Mouse (Mus musculus): ENCODE measurements around the gene Wipf2. TPM values are rescaled to one million over a fixed set of nuclear protein-coding genes. Genes with fewer than 3 reads are reported as not detected.

The Wipf2 gene
- 2.9 and 3.2 TPM in 2 replicates for total RNA-seq (2012; rRNA removed)
- 1 to 10 TPM in 1 of 2 experiments, not detected in 1; 7.1 TPM for polyA plus RNA-seq (2012; ENCODE audit: insufficient read depth in 1 of 2, insufficient read length in 2 of 2, low read depth in 1 of 2, low replicate concordance in 2 of 2, missing spikeins in 1 of 2)

DNA sequence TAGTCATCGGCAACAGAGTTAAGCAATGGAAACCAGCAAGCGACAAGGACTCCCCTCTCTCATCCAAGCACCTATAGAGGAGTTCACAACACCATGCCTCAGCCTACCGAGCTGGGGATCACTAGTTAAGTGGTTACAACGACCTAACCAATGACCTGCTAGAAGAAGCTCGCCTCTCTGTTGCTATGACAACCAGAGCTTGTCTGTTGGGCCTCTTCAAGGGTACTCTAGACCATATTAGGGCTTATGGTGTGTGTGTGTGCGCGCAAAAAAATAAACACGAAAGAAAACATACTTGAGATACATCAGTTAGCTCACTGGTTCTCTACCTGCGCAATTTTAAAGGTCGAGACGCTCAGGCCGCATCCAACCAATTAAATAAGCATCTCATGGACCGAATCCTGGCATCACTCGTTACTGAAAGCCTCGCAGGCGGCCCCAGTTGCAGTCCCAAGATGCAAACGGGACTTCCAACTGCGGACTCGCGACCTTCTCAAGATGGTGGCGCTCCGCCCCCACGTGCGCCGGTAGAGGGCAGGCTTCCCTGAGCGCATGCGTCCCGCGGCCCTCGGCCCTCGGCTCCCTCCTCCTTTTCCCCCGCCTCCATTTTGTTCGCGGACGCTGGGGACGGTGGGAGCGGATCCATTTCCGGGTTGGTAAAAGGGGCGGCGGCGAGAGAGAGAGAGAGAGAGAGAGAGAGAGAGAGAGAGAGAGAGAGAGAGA lies at the start of gene Wipf2:
Wipf2 (plus strand) TSS at position 611 of the 723 bp plus-strand sequence.
- peak within 1 kb of the TSS; percentile 79 for H3K9ac ChIP-seq (ENCODE audit: control insufficient read depth, low read depth, low read length, poor library complexity, severe bottlenecking)
- H3K4me1 ChIP-seq (ENCODE audit: control insufficient read depth in 1 of 2, insufficient read depth in 2 of 2, low read length in 2 of 2): peaks cover 7 to 16% of the 10 kb centered on the region in 2 experiments
- peak; percentile 99 for DNase-seq (ENCODE audit: low read depth, low spot score)
- peak within 1 kb of the TSS; percentile 80 for H3K27ac ChIP-seq (ENCODE audit: control insufficient read depth, low read depth, low read length)
- H3K9me3 ChIP-seq (replicated peaks; ENCODE audit: insufficient read depth, low read length): no peaks in the 10 kb centered on the region
- no peaks in the 10 kb centered on the region for H3K27me3 ChIP-seq (ENCODE audit: control insufficient read depth in 1 of 2, insufficient read depth in 2 of 2, low read length in 2 of 2)
- H3K79me2 ChIP-seq (ENCODE audit: control insufficient read depth, insufficient read depth, low read length, poor library complexity): peaks cover 12% of the 10 kb centered on the region
- H3K4me3 ChIP-seq (ENCODE audit: control insufficient read depth in 1 of 2, insufficient read depth in 1 of 2, low read depth in 2 of 2, low read length in 2 of 2): peak within 1 kb of the TSS; percentile 92 to 95
- peaks cover 3 to 11% of the 10 kb centered on the region in 2 experiments for H3K36me3 ChIP-seq (ENCODE audit: control insufficient read depth in 1 of 2, insufficient read depth in 2 of 2, low read length in 2 of 2)
- TF ChIP-seq POLR2AphosphoS2 (IDR thresholded peaks at IDR 0.05; ENCODE audit: low read length) (peak; percentile 71), ZNF384 (IDR thresholded peaks at IDR 0.05; ENCODE audit: low read depth, low read length) (peak; percentile 45; the same call in 1 of the 2 replicates), ETS1 (IDR thresholded peaks at IDR 0.05; ENCODE audit: low read depth, low read length) (peak; percentile 75), MAX (IDR thresholded peaks at IDR 0.05; ENCODE audit: low read length) (peak; percentile 96), USF2 (IDR thresholded peaks at IDR 0.05; ENCODE audit: borderline replicate concordance in 1 of 2, insufficient read depth in 1 of 2, low read depth in 1 of 2, low read length in 2 of 2) (0 out of 4 replicates have a peak, but pooled peaks of 1 of the 2 experiments have one; percentile 29), ELF1 (IDR thresholded peaks at IDR 0.05; ENCODE audit: low read depth, low read length) (peak; percentile 99), E2F4 (IDR thresholded peaks at IDR 0.05; ENCODE audit: borderline replicate concordance, low read depth, low read length) (peak; percentile 57; the same call in 1 of the 2 replicates), CTCF (IDR thresholded peaks at IDR 0.05 in 2 of 3, conservative IDR thresholded peaks at IDR 0.05 in 1 of 3; ENCODE audit: control insufficient read depth in 1 of 3, insufficient read depth in 1 of 3, low read depth in 2 of 3, low read length in 3 of 3, poor library complexity in 1 of 3, severe bottlenecking in 1 of 3) (peak in 2 of 3 experiments; percentile 41 to 63; a peak in 4 of 6 replicates), SIN3A (IDR thresholded peaks at IDR 0.05; ENCODE audit: low read length) (peak; percentile 95), BHLHE40 (IDR thresholded peaks at IDR 0.05; ENCODE audit: borderline replicate concordance, low read depth, low read length) (peak; percentile 74), ZKSCAN1 (IDR thresholded peaks at IDR 0.05; ENCODE audit: low read depth, low read length) (no peak), TAL1 (IDR thresholded peaks at IDR 0.05; ENCODE audit: low read length) (no peak), MAFK (IDR thresholded peaks at IDR 0.05; ENCODE audit: borderline replicate concordance, low read depth, low read length) (no peak), USF1 (IDR thresholded peaks at IDR 0.05; ENCODE audit: low read depth, low read length) (peak; percentile 87), NELFE (IDR thresholded peaks at IDR 0.05; ENCODE audit: low read depth, low read length) (peak; percentile 93), MAZ (IDR thresholded peaks at IDR 0.05; ENCODE audit: low read depth, low read length) (peak; percentile 94; the same call in 1 of the 2 replicates), GABPA (IDR thresholded peaks at IDR 0.05; ENCODE audit: low read depth, low read length) (peak; percentile 42; the same call in 1 of the 2 replicates), UBTF (IDR thresholded peaks at IDR 0.05; ENCODE audit: borderline replicate concordance, insufficient read depth, low read depth, low read length) (no peak), SMC3 (IDR thresholded peaks at IDR 0.05; ENCODE audit: low read depth, low read length) (peak; percentile 17; the same call in 1 of the 2 replicates), KAT2A (conservative IDR thresholded peaks at IDR 0.05; ENCODE audit: low read depth, low read length) (peak; percentile 67; the same call in 1 of the 2 replicates), MYC (IDR thresholded peaks at IDR 0.05; ENCODE audit: low read depth, low read length) (peak; percentile 91), NRF1 (IDR thresholded peaks at IDR 0.05; ENCODE audit: insufficient read depth, low read depth, low read length, poor library complexity, severe bottlenecking) (peak; percentile 94), MEF2A (IDR thresholded peaks at IDR 0.05; ENCODE audit: extremely low read depth, insufficient replicate concordance, low read depth, low read length, poor library complexity, severe bottlenecking) (0 out of 2 replicates have a peak, but pooled peaks have one; percentile 59), ZC3H11A (IDR thresholded peaks at IDR 0.05; ENCODE audit: low read depth, low read length) (peak; percentile 48), MXI1 (IDR thresholded peaks at IDR 0.05; ENCODE audit: low read depth, low read length) (peak; percentile 96), JUND (IDR thresholded peaks at IDR 0.05; ENCODE audit: low read depth, low read length) (no peak), ZMIZ1 (IDR thresholded peaks at IDR 0.05; ENCODE audit: low read depth, low read length) (peak; percentile 91), MYB (IDR thresholded peaks at IDR 0.05; ENCODE audit: low read depth, low read length) (0 out of 2 replicates have a peak, but pooled peaks have one; percentile 24), GATA1 (IDR thresholded peaks at IDR 0.05; ENCODE audit: low read depth, low read length) (no peak), EP300 (IDR thresholded peaks at IDR 0.05; ENCODE audit: low read depth in 1 of 2, low read length in 2 of 2) (peak in 1 of 2 experiments; percentile 44; a peak in 2 of 4 replicates), HCFC1 (IDR thresholded peaks at IDR 0.05; ENCODE audit: low read depth, low read length) (peak; percentile 91), CHD1 (IDR thresholded peaks at IDR 0.05; ENCODE audit: low read depth, low read length) (no peak), CHD2 (IDR thresholded peaks at IDR 0.05; ENCODE audit: low read length) (peak; percentile 24; the same call in 1 of the 2 replicates), TCF12 (IDR thresholded peaks at IDR 0.05; ENCODE audit: low read depth, low read length) (peak; percentile 77)

Data from MEL (cell line).